Mouse (Mus musculus) megakaryocyte, adult 5-6 weeks (primary cell): ENCODE results near the gene Gpr171. TPM values are rescaled to one million over a fixed set of nuclear protein-coding genes. Genes with fewer than 3 reads are reported as not detected.

ENCODE experiments used
- ATAC-seq: 2 replicates; pipeline ENCODE4 v1.8.0; 2016; ENCODE audit warnings: mild to moderate bottlenecking, inconsistent platforms; ENCODE audit not compliant: poor library complexity, severe bottlenecking
- total RNA-seq, 2 experiments: library from RNA; stranded (forward) in 1 of 2; stranded (reverse) in 1 of 2; fragments of 153-499, 151-499 nt in 1 of 2; fragments of 221-1000, 200-1000 nt in 1 of 2; gene quantifications; 2 replicates each; pipeline versions ENCODE4 v1.2.3 to v1.2.4; 2015 to 2017

Gpr171 gene
- total RNA-seq, 2 experiments from 2014 or later = 6.7 to 9.0 TPM

GRCm38 (mm10) chr3:59059022-59059541 is 42.5 kb downstream of the Gpr171 start:
- peak; percentile 72 for ATAC-seq

GRCm38 (mm10) chr3:59054834-59055535 is 46.6 kb downstream of the Gpr171 start:
- peak; percentile 93 for ATAC-seq

Other genes starting within 250 kb of the Gpr171 start
- gene Clrn1, start 216.5 kb downstream of the Gpr171 start, total RNA-seq (2015) = not detected in 2 replicates
- not detected in 2 replicates for gene Clrn1, start 216.5 kb downstream of the Gpr171 start, total RNA-seq (2017)
- gene Med12l, start 96.0 kb downstream of the Gpr171 start, total RNA-seq (2015) = 0.20 and 0.25 TPM in 2 replicates
- gene Med12l, start 96.0 kb downstream of the Gpr171 start, total RNA-seq (2017) = 0.29 and 0.45 TPM in 2 replicates
- 7.0 and 11.9 TPM in 2 replicates for gene P2ry14, start 51.8 kb upstream of the Gpr171 start, total RNA-seq (2015)
- 6.2 and 6.8 TPM in 2 replicates for gene P2ry14, start 51.8 kb upstream of the Gpr171 start, total RNA-seq (2017)
- not detected in 2 replicates for gene Gpr87, start 93.3 kb upstream of the Gpr171 start, total RNA-seq (2015)
- not detected in 2 replicates for gene Gpr87, start 93.3 kb upstream of the Gpr171 start, total RNA-seq (2017)
- 4.9 and 6.5 TPM in 2 replicates for gene P2ry13, start 109.1 kb upstream of the Gpr171 start, total RNA-seq (2015)
- gene P2ry13, start 109.1 kb upstream of the Gpr171 start, total RNA-seq (2017) = 4.3 and 4.6 TPM in 2 replicates
- 3.5 and 5.0 TPM in 2 replicates for gene P2ry12, start 161.1 kb upstream of the Gpr171 start, total RNA-seq (2015)
- gene P2ry12, start 161.1 kb upstream of the Gpr171 start, total RNA-seq (2017) = 2.6 and 4.2 TPM in 2 replicates
- gene Igsf10, start 242.6 kb upstream of the Gpr171 start, total RNA-seq (2015) = 0.22 and 0.36 TPM in 2 replicates
- gene Igsf10, start 242.6 kb upstream of the Gpr171 start, total RNA-seq (2017) = not detected in 2 replicates